Mouse (Mus musculus): ENCODE data around the gene Car14. TPM values are rescaled to one million over a fixed set of nuclear protein-coding genes. Genes with fewer than 3 reads are reported as not detected.
"Not testable (repeated sequence)": the region's sequence is repeated elsewhere in the genome, so short reads cannot be mapped to it uniquely, and the experiment has no call there.

The Car14 gene
- polyA plus RNA-seq, 1 experiment from 2014 or later: 36.5 TPM

- Histone ChIP-seq H3K4me2 (ENCODE audit: low read depth) (no peak overlapping the region), H3K27ac (ENCODE audit: low read depth, low read length) (no peak overlapping the region), H3K4me1 (ENCODE audit: control insufficient read depth, insufficient read depth, low read length) (peaks cover 2% of the 10 kb centered on the region; the same call in 1 of the 2 replicates), H3K9ac (ENCODE audit: low read length) (no peak overlapping the region), H3K27me3 (ENCODE audit: control insufficient read depth, insufficient read depth, low read length) (no peaks in the 10 kb centered on the region), H3K9me3 (ENCODE audit: control insufficient read depth, low read length) (no peaks in the 10 kb centered on the region), H3K36me3 (ENCODE audit: control insufficient read depth, insufficient read depth, low read length) (0 out of 2 replicates have a peak, but pooled peaks cover 2% of the 10 kb centered on the region), H3K4me3 (ENCODE audit: low read depth, low read length) (no peak overlapping the region)
- WGBS: 92% methylated on average over 3 of the region's 3 CpGs
- DNase-seq (ENCODE audit: low spot score) (no peak), ATAC-seq (ENCODE audit: insufficient read depth, low FRiP score, low TSS enrichment) (no peak)
Observed at GRCm38 (mm10) chr3:95860323-95860722, 44.2 kb downstream of the Car14 start.

DNA sequence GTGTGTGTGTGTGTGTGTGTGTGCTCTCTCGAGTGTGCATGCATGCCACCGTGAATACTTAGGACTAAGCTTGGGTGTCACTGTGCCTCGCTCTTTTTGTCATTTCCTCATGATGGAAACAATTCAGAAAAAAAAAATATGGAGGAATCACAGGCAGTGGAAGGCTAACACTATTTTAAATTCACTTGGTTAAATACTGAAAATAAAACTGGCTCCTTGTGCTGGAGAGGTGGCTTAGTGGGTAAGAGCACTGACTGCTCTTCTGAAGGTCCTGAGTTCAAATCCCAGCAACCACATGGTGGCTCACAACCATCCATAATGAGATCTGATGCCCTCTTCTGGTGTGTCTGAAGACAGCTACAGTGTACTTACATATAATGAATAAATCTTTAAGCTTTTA lies 46.2 kb downstream of the Car14 start:
- H3K9me3 ChIP-seq (ENCODE audit: control insufficient read depth, low read length); H3K4me1 ChIP-seq (ENCODE audit: control insufficient read depth, insufficient read depth, low read length); H3K9ac ChIP-seq (ENCODE audit: low read length); H3K4me3 ChIP-seq (ENCODE audit: low read depth, low read length); H3K27me3 ChIP-seq (ENCODE audit: control insufficient read depth, insufficient read depth, low read length); H3K36me3 ChIP-seq (ENCODE audit: control insufficient read depth, insufficient read depth, low read length); ATAC-seq (ENCODE audit: insufficient read depth, low FRiP score, low TSS enrichment); H3K4me2 ChIP-seq (ENCODE audit: low read depth); H3K27ac ChIP-seq (ENCODE audit: low read depth, low read length); DNase-seq (ENCODE audit: low spot score): not testable (repeated sequence)
- 88% methylated on average over 3 of the region's 3 CpGs for WGBS

DNA sequence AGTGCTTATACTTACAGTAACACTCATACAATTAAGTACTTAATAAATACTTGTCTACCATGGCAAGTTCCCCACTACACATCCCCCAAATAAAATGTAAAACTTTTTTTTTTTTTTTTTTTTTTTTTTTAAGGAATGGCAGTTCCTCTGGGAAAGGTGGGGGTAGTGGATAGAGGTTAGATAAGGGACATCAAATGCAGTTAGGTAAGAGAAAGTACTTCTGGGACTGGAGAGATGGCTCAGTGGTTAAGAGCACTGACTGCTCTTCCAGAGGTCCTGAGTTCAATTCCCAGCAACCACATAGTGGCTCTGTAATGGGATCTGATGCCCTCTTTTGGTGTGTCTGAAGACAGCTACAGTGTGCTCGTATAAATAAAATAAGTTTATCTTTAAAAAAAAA lies 47.4 kb downstream of the Car14 start:
- H3K27me3 ChIP-seq (ENCODE audit: control insufficient read depth, insufficient read depth, low read length); H3K4me3 ChIP-seq (ENCODE audit: low read depth, low read length); H3K9me3 ChIP-seq (ENCODE audit: control insufficient read depth, low read length); H3K9ac ChIP-seq (ENCODE audit: low read length); DNase-seq (ENCODE audit: low spot score); ATAC-seq (ENCODE audit: insufficient read depth, low FRiP score, low TSS enrichment); H3K27ac ChIP-seq (ENCODE audit: low read depth, low read length); H3K4me1 ChIP-seq (ENCODE audit: control insufficient read depth, insufficient read depth, low read length); H3K4me2 ChIP-seq (ENCODE audit: low read depth); H3K36me3 ChIP-seq (ENCODE audit: control insufficient read depth, insufficient read depth, low read length): not testable (repeated sequence)
- WGBS: 92% methylated on average over 1 of the region's 1 CpGs

GRCm38 (mm10) chr3:95856115-95856514 lies 48.4 kb downstream of the Car14 start:
- 0 out of 2 replicates have a peak, but pooled peaks have one; percentile 9 for ATAC-seq (ENCODE audit: insufficient read depth, low FRiP score, low TSS enrichment)
- H3K4me2 ChIP-seq (ENCODE audit: low read depth): peak overlapping the region; percentile 72
- H3K4me1 ChIP-seq (ENCODE audit: control insufficient read depth, insufficient read depth, low read length): peaks cover 7% of the 10 kb centered on the region; the same call in 1 of the 2 replicates
- no peaks in the 10 kb centered on the region for H3K27me3 ChIP-seq (ENCODE audit: control insufficient read depth, insufficient read depth, low read length)
- peak overlapping the region; percentile 89 for H3K4me3 ChIP-seq (ENCODE audit: low read depth, low read length)
- peak overlapping the region; percentile 79 for H3K9ac ChIP-seq (ENCODE audit: low read length)
- 30% methylated on average over 7 of the region's 7 CpGs for WGBS
- no peak for DNase-seq (ENCODE audit: low spot score)
- no peaks in the 10 kb centered on the region for H3K9me3 ChIP-seq (ENCODE audit: control insufficient read depth, low read length)
- peaks cover 5% of the 10 kb centered on the region for H3K36me3 ChIP-seq (ENCODE audit: control insufficient read depth, insufficient read depth, low read length)
- H3K27ac ChIP-seq (ENCODE audit: low read depth, low read length): peak overlapping the region; percentile 21; the same call in 1 of the 2 replicates

DNA sequence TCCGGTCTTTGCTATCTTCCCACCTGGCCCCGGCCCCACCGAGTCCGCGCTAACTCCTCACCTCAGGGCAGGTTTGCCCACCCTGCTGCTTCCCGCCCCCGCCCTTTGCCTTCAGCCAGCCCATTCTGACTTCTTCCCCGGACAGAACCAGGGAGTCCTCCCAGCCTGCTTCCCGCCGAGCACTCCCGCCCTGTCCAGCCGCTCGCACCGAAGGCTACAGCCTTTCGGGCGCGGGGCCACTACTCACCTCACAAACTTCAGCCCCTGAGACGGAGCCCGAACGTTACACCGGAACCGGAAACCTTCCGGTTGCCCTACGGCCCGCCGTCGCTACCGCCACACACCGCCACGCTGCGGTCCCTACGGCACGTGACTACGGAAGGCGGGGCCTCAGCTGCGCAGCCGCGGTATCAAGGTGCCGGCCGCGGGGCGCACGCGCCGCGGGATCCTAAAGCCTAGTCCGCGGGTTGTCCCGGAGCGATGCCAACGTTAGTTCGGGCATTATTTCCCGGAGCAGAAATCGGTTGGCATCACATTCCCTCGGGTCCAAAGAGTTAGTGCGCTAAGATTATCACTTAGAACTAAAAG lies 48.9 kb downstream of the Car14 start, which contains the start of gene Prpf3:
Prpf3 (minus strand) TSS at position 384 of the 588 bp plus-strand sequence.
- peak within 1 kb of the TSS; percentile 72 for H3K4me2 ChIP-seq (ENCODE audit: low read depth)
- peak; percentile 96 for DNase-seq (ENCODE audit: low spot score)
- H3K4me3 ChIP-seq (ENCODE audit: low read depth, low read length): peak within 1 kb of the TSS; percentile 89
- under 1% methylated on average over 56 of the region's 56 CpGs for WGBS
- H3K27ac ChIP-seq (ENCODE audit: low read depth, low read length): peak within 1 kb of the TSS; percentile 56; the same call in 1 of the 2 replicates
- H3K4me1 ChIP-seq (ENCODE audit: control insufficient read depth, insufficient read depth, low read length): peaks cover 7% of the 10 kb centered on the region; the same call in 1 of the 2 replicates
- H3K9me3 ChIP-seq (ENCODE audit: control insufficient read depth, low read length): no peaks in the 10 kb centered on the region
- H3K36me3 ChIP-seq (ENCODE audit: control insufficient read depth, insufficient read depth, low read length): peaks cover 5% of the 10 kb centered on the region
- peak; percentile 98 for ATAC-seq (ENCODE audit: insufficient read depth, low FRiP score, low TSS enrichment)
- peak within 1 kb of the TSS; percentile 79 for H3K9ac ChIP-seq (ENCODE audit: low read length)
- H3K27me3 ChIP-seq (ENCODE audit: control insufficient read depth, insufficient read depth, low read length): no peaks in the 10 kb centered on the region

- 97% methylated on average over 8 of the region's 8 CpGs for WGBS
Observed at GRCm38 (mm10) chr3:95851317-95851716, 53.2 kb downstream of the Car14 start.

DNA sequence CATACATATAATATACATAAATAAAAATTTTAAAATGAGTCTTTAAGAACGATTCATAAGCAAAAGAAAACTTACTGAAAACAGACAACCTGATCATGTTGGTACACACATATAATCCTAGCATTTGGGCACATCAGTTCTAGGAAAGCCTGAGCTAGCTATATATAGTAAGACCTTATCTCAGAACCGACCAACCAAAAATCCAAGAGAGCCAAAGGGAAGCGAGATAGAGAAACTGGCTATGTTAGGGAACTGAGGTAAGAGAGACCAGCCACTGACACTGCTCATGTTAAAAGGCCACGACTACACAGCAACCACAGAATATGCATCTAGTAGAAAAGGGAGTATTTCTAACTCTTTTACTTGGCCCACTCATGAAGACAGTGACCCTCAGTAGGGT lies 53.9 kb downstream of the Car14 start:
- Histone ChIP-seq H3K9ac (ENCODE audit: low read length) (no peak overlapping the region), H3K4me3 (ENCODE audit: low read depth, low read length) (no peak overlapping the region), H3K9me3 (ENCODE audit: control insufficient read depth, low read length) (no peaks in the 10 kb centered on the region), H3K27me3 (ENCODE audit: control insufficient read depth, insufficient read depth, low read length) (no peaks in the 10 kb centered on the region), H3K4me1 (ENCODE audit: control insufficient read depth, insufficient read depth, low read length) (peaks cover 5% of the 10 kb centered on the region; the same call in 1 of the 2 replicates), H3K27ac (ENCODE audit: low read depth, low read length) (no peak overlapping the region), H3K4me2 (ENCODE audit: low read depth) (no peak overlapping the region), H3K36me3 (ENCODE audit: control insufficient read depth, insufficient read depth, low read length) (peaks cover 31% of the 10 kb centered on the region)
- no peak for DNase-seq (ENCODE audit: low spot score)
- no peak for ATAC-seq (ENCODE audit: insufficient read depth, low FRiP score, low TSS enrichment)
- WGBS: 88% methylated on average over 4 of the region's 4 CpGs

More at GRCm38 (mm10) chr3:95851317-95851716, 53.2 kb downstream of the Car14 start:
- Histone ChIP-seq H3K27me3 (ENCODE audit: control insufficient read depth, insufficient read depth, low read length) (no peaks in the 10 kb centered on the region), H3K9ac (ENCODE audit: low read length) (no peak overlapping the region), H3K9me3 (ENCODE audit: control insufficient read depth, low read length) (no peaks in the 10 kb centered on the region), H3K27ac (ENCODE audit: low read depth, low read length) (no peak overlapping the region), H3K4me3 (ENCODE audit: low read depth, low read length) (no peak overlapping the region), H3K4me2 (ENCODE audit: low read depth) (no peak overlapping the region), H3K4me1 (ENCODE audit: control insufficient read depth, insufficient read depth, low read length) (peaks cover 7% of the 10 kb centered on the region; the same call in 1 of the 2 replicates), H3K36me3 (ENCODE audit: control insufficient read depth, insufficient read depth, low read length) (peaks cover 25% of the 10 kb centered on the region)
- no peak for ATAC-seq (ENCODE audit: insufficient read depth, low FRiP score, low TSS enrichment)
- no peak for DNase-seq (ENCODE audit: low spot score)

All from neural tube, embryonic 11.5 days (tissue).